Mouse (Mus musculus) thymus, adult 2 months (tissue): Measurements from ENCODE around the gene Slc24a3.

Experiments used
- CTCF ChIP-seq: fragments of 200-500 bp; IDR thresholded peaks from 2 replicates; pipeline ENCODE4 v1.5.1; 2012; ENCODE audit warnings: mild to moderate bottlenecking, control low read depth, low read length, moderate library complexity, borderline replicate concordance; ENCODE audit not compliant: control insufficient read depth, poor library complexity, insufficient read depth; ENCODE audit errors: extremely low read depth
- POLR2A ChIP-seq: fragments of 200-500 bp; IDR thresholded peaks from 2 replicates; pipeline ENCODE4 v1.6.1; 2012; ENCODE audit warnings: mild to moderate bottlenecking, low read length, control low read depth, moderate library complexity; ENCODE audit not compliant: control insufficient read depth, poor library complexity, insufficient read depth; ENCODE audit errors: extremely low read depth

DNA sequence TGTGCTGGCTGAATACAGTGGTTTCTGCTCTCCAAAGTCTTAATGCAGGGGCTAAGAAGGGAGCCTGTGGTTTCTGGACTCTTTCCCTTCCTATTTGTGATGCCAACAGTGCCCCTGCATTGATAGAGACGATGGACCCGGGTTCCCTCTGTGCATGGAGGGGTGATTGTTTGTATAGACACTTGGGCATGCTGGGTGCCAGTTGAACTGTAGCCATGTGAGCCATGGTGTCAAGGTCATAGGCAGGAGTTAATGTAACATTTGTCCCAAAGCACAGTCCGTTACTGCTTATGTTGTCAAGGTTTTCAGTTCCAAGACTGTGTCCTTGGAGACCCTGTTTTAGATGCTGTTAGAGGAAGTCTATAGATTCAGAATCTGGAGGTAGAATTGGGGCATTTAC lies 80.6 kb downstream of the Slc24a3 start:
- no peak for TF ChIP-seq CTCF
- no peak for TF ChIP-seq POLR2A
